Mouse (Mus musculus) liver (tissue): Measurements from ENCODE around the gene Lin52.

Experiments used
- DNase-seq: peaks from one replicate; pipeline ENCODE4 v3.0.0-alpha.2; 2020; ENCODE audit warnings: mixed read lengths

Gene Lin52

DNA sequence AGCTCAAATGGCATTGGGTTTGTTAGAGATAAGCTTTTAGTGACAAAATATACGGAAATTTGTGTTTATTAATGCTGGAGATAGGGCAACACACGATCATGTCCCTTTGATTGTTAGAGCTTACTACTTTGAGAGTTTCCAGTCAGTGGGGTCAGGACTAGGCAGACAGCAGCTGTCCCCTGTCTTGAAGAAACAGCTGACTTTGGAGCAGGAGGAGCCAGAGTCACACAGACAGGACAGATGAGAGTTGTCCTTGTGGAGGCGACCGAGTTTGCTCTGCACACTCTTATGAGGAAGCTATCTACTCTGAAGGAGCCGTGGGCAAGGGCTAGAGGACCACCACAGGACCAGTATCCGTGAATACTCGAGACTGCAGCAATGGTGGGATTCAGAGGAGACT is 27.7 kb downstream of the Lin52 start:
- DNase-seq = no peak

DNA sequence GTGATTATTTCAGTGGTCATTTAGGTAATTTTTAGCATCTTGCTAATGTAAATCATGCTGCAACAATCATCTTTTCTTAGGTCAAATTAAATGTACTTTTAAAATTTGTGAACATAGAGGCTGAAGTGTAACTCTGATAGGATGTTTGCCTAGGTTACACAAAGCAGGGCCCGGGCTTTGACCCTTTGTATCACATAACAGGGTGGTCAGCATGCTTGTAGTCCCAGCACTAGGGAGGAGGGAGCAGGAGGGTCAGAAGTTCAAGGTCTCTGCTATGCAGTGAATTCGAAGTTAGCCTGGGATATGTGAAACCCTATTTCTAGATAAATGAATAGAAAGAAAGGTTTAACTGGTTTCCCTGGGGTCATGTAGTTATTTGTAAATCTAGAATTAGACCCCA is 30.0 kb downstream of the Lin52 start:
- DNase-seq = peak; percentile 36

DNA sequence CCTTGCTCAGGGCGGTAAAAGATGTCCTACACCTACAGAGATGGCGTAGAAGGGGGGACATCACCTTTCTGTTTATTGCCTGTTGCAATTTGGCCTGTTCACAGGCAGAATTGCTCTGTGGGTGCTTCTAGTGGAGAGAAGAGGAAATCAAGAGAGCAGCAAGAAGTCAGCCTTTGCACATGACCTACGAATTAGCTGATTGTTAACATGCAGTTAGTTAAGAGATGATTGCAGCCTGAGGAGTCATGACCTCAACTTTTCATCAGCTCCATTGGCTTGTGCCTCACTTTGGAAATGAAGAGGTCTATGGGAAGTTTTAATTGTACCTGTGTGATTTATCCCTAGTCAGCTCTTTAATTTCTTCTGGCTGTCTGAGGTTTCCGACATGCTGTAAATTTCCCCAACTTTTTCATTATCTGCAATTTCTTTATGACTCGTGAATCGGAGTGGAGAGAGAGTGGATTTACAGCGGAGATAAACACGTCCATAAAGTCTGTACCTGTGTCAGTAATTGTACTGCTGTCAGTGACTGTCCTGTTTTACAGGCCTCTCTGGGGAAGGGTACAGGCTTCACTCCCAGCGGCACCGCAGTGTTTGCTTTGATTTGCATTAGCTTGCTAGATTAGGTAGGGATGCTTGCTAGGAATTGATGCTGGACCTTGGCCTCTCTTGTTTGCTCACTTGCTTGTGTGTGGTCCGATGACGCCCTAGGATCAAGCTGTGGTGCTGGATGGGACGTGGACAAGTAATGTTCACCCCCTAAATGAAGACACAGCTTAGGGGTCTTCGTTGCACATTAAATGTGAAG is 31.8 kb downstream of the Lin52 start:
- DNase-seq = peak; percentile 34

DNA sequence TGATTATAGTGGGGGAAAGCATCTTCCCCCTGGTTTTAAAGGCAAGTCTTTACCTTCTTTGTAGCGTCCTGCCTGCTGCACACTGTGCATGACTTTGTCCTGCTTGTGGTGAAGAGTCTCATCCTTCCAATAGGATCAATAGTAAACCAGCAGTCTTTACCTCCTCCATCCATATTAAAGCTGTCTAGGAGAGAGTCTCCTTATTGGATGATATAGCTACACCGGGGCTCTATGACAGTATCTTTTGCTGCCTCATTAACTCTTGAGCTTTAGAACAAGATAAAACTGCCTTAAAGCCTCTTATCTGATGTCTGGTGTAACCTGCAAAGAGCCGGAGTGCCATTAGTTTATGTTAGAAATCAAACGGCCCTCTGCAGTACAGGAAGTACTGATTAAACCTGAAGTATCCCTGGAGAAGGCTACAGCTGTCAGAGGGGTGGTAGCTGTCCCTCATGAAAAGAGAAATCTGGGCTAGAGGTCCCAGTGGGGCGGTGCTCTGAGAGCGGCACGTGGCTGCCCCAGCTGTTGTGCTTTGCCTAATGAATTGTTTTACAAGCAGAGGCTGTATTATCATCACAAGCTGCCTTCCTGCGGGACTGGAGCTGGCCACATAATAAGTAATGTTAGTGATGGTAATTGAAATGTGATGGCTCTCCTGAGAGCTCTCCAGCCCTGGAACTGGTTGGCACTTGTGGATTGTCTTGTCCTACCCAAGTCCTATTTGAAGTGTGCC is 36.3 kb downstream of the Lin52 start:
- no peak for DNase-seq

DNA sequence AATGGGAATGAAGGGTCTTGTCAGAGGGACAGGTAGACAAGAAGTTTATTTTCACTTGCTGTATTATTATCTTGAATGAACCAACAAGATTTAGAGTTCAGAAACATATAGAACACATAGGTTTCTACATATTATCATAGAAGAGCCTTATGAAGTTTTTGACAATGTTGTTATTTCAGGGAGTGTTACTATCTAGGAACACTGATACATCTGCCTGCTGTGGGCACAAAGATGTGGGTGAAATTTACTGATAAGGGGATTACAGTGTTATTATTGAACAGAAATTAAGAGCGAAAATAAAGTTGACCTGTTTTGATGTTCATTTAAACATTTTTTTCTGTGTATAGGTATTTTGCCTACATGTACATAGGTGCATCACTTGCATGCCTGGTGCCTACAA is 45.6 kb downstream of the Lin52 start:
- DNase-seq = no peak

DNA sequence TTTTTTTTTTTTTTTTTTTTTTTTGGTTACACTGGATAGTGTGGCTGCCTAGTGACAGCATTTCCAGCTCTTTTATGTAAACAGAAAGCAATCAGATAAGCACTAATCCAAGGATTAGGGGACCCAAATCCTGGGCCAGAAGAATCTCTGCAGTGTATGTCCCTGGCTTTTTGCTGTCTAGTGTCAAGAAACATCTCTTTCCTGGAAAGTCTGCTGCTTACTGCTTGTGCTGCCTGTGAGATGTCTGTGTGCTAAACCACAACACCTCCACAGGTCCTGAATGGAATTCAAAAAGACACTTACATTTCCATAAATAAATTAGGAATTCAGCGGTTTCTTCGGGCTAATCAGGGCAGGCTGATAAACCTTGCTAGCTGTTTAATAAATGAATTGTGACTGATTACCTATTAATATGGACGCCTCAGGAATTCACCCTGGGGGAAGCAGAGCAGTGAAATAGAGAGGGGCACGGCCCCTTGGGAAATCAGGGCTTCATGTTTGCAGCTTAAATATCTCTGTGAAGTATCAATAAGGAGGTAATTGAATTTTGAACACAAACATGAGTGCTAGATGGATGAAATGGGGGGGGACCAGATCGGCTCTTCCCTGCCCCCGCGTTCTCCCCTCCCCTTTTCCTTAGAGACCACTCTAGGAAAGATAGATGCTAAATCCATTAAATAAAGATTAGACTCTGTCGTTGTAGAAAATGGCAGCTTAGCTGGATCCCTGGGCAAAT is 49.5 kb downstream of the Lin52 start:
- no peak for DNase-seq

DNA sequence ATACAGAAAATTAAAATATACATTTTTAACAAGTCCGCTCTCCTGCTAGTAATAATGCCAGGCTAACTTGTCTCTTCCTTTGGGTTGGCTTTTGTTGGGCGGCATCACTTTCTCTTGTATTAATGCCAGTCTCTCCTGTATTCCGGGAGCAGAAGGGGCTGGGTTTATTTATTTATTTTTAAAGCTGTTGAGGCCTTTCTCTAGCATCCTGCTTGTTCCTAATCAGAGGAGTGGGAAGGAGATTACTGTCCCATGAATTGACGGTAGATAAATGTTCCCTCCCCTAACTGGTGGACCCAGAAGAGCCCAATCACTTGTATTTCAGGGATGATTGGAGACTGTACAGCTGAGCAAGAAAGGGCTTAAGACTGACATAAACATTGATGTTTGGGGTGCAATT is 50.1 kb downstream of the Lin52 start:
- DNase-seq = no peak

DNA sequence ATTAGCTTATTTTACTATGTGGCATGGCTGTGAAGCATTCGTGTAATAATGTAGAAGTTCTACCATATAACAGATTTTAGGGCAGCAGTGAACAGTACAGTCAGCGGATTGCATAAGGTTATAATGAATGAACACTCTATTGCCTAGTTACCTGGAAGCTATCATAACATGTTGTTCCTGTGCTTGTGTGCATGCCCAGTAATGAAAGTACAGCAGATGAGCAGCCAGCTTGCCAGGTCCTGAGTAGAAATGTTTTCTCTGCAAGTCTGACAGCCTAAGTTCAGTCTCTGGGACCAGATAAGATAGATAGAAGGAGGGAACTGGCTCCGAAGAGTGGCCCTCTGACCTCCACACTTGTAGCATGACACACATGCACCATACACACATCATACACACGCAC is 55.6 kb downstream of the Lin52 start:
- no peak for DNase-seq

DNA sequence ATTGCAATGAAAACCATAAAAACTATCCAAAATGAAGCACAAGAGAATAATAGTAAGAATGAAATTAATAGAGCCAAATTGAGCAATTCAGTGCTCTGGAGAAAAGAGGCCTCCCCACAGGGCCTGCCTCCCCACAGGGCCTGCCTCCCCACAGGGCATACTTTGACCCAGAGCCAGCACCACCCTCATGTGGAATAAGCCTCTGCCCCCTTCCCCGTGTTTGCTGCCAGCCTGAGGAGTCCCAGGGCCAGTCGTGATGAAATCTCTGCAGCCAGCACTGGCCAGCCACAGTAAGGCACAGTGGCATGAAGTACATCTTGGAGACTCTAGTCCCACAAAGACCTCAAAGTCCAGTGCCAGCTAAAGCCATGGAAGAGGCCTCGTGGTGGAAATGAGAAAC is 60.8 kb downstream of the Lin52 start:
- DNase-seq = peak; percentile 15

DNA sequence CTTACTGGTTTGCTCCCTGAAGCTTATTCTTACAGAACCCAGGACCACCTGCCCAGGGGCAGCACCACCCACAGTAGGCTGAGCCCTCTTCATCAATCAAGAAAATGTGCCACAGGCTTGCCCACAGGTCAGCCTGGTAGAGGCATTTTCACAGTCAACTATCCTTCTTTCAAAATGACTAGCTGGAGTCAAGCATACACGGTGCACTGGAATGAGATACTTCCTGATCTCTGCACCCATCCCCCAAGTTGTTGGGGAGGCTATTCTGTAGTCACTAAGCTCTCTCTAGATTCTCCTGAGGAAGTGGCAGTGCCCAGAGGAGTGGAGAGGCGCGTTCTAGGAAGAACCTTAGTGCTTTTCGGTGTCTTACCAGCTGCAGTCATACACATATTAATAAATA is 64.3 kb downstream of the Lin52 start:
- no peak for DNase-seq

DNA sequence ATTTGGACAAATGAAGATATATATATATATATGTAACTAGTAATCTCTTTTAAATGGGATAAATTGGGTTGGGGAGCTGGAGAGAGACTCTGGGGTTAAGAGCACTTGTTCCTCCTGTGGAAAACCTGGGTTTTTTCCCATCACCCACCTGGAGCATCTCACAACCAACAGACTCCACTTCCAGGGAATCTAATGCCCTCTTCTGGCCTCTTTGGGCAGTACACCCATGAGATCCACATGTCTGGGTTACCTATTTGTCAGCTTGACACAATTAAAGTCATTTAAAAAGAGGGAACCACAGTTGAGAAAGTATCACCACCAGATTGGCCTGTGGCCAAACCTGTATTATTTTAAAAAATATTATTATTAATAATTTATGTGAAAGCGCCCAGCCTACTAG is 65.4 kb downstream of the Lin52 start:
- DNase-seq = peak; percentile 21

DNA sequence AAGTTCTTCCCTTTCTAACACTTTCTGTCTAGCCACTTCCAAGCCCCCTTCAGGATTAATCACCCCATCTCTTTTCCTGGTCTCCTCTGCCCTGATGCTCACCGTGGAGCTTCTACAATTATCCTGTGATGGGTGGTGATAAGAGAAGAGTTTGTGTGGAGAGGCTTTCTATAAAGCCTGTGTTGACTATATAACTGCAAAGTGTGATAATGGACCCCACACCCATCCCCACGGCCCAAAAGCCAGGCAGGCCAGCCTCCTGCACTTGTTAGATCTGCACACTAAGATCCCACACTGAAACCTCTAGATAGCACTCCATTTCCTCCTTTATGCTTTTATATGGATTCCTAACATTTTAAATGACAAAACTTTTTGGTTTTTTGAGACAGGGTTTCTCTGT is 66.8 kb downstream of the Lin52 start:
- DNase-seq = peak; percentile 76

DNA sequence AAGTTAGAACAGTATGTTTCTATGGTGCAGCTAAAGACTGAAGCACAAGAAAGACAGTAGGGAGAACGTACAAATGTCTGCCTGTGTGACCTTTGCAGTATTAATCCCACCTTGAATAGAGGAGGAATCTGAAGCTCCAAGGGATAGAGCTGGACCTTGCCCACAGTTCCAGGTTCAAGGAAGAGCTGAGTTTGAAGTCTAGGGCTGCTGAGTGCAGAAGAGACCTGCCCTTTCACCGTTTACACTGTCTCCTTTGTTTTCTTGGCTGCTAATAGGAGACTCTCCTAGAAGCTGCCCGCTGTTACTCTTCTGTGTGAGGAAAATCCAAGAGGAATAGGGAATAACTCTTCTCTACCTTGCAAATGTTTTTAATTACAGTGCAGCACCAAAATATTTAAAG is 72.5 kb downstream of the Lin52 start:
- DNase-seq = no peak

DNA sequence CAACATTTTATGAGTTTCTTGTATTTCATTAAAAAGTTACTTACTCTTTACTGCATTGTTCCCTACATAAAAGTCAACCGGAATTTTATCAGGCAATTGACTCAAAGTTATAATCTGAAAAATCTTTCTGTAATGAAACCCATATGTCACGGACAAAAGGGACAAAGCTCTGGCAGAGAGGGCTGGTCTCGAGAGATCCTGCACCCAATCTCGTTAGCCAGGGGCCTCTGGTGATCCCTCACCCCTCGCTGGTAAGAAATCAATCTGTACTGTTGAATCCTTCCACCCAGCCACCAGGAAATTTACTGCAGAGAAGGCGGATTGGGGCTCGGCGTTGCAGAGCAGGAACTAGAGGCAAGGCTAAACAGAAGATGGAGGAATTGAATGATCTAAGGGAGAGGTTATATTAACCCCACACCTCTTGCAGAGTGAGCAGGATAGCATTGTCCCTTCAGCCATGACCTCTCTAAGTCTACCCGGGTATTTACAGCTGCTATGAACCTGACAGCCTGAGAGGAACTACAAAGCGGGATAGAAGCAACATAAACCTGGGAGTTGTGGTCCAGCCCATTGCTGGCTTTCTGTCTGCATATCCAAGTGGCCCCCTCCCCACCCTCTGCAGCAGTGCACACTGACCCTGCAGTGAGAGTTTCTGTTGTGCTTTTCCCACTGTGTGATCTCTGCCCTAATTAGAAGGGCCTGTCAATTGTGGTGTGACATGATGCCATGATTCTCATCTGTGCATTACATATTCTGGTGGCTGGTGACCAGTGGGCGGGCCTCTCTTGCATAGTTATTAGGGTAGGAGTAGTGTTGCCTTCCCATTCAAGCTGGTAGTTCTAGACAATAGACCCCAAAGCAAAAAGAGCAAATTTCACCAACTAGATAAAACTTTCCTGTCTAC is 73.2 kb downstream of the Lin52 start:
- no peak for DNase-seq

DNA sequence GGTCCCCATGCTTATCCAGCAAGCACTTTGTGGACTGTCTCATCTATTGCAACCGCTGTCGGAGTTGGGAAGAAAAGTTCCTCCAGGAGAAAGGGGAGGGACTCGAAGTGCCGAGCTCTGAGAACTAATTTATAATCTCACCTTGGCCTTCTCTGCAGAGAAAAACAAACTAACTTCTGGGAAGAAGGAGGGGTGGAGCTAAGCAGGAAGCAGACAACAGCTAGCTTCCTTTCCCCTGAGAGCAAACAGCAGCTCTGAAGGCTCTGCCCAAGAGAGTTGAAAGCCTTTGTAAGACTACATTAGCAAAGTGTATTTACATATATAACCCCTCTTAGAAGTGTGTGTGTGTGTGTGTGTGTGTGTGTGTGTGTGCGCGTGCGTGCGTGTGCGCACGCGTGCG is 74.2 kb downstream of the Lin52 start:
- DNase-seq = no peak

DNA sequence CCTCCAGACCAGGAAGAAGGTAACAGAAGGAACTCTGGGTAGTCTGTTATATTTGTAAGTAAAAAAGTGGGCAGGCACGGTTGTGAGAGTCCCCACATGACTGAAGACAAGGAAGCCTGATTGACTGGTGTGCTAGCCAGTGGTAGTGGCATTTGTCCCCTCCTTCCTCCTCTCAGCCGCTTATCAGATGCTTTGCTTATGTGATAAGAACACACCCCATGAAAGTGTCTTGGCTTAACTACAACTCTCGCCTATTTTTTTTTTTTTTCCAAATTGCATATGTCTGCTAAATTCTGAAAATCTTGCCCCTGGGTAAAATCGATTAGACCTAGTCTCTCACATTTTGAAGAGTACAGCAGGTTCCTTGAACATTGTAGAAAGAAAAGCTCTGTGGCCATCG is 79.2 kb downstream of the Lin52 start:
- no peak for DNase-seq

DNA sequence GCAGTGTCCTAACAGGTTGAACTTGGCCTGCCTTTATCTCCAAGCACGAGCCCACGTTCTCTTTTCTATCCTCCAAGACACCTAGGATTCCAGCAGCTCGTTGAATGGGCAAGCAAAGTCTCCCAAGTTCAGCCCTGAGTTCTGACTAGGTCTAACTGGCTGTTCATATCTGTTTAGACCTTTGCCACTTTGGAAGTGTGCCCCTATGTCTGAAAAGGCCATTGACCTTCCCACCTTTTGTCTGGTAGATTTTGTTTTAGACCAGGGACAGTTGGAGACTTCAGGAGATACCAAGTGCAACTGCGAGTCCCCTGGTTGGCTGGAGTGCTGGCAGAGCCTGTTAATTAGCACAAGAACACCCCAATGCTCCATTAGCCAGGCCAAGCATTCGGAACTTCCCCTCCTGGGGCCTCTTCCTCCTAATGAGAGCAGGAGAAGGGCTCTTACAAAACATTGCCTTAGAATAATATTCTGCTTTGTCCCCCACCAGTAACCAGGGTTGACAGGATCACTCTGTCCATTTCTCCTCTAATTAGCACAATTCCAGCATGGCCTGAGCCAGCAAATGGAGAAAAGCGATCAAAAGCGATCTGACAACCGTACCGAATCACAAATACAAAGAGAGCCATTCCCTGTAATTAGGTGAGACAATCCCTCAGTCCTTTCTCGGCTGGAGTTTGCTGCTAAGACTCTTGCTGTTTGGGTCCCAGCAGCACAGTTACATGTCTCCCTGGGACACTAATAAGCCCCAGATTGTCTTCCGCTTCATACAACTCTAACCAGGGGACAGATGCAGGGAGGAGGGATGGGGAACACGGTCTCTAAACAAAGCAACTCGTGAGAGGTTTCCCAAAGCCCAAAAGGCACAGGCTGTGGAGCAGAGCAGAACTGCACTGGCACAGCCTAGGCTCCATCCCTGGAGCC is 80.9 kb downstream of the Lin52 start:
- DNase-seq = no peak

DNA sequence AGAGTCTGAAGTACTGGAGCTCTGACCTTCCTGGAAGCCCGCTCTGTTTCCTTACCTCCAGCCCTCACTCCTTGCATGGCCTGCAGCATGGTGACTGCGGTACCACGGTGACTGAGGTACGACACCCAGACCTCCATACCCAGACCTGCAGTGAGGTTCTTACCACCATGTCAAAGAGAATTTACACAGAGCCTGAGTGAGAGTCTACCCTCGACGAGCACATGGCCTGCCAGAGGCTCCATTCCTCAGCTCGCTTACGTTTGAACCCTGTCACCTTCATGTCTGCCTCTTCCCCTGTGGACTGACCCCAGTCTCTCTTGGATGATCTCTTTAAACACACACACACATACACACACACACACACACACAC is 81.6 kb downstream of the Lin52 start:
- no peak for DNase-seq

DNA sequence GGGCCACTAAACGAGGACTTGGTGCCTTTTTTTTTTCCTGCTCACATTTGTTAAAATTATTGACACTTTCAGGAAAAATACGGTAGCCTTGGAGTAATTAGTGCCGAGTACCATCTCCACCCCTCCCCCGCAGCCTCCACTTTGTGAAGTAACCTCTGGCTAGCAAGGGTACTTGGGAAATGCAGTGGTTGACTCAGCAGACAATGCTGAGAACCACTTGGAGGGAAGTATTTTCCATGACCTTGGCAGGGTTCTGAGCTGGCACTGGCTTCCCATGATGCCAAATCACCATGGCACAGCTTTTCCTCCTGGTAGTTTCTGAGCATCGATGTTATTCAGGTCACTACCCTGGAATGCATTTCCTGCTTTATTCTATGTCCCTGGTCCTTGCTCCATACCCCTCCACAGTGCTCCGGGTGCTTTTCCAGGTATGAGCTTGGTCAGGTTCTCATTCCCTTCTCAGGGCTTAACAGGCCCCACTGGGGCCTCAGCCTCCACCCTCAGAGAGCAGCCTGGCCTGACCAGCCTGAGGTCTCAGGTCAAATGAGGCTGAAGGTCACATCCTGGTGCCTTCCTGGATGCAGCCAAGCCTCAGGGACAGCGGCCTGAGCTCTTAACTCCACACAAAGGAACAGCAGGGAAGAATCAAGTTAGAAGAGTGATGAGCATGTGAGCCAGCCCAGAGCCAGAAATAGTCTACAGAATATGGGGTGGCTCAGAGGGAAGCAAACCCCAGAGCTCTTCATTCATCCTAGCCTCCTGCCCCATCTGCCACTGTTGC is 82.7 kb downstream of the Lin52 start:
- no peak for DNase-seq

DNA sequence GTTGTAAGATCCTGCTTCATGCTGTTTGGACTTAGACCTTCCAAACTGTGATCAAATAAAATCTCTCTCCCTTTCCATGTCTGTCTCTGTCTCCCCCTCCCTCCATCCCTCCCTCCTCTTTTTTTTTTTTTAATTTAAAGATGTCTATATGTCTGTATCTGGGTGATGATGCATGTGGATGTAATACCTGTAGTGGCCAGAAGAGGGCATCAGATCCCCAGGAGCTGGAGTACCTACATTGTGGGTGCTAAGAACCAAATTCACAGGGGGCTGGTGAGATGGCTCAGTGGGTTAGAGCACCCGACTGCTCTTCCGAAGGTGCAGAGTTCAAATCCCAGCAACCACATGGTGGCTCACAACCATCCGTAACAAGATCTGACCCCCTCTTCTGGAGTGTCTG is 88.3 kb downstream of the Lin52 start:
- peak; percentile 23 for DNase-seq
